Mouse (Mus musculus) liver, postnatal 0 days (tissue): Measurements from ENCODE around the gene Tmod1.

Source experiments
- CTCF ChIP-seq: sonication (generic); IDR thresholded peaks from 2 replicates; pipeline ENCODE4 v1.5.1; 2016; ENCODE audit warnings: antibody characterized with exemption, low read depth
- EP300 ChIP-seq: IDR thresholded peaks from 2 replicates; pipeline ENCODE4 v1.6.1; 2016; ENCODE audit warnings: antibody characterized with exemption, low read depth, mild to moderate bottlenecking

DNA sequence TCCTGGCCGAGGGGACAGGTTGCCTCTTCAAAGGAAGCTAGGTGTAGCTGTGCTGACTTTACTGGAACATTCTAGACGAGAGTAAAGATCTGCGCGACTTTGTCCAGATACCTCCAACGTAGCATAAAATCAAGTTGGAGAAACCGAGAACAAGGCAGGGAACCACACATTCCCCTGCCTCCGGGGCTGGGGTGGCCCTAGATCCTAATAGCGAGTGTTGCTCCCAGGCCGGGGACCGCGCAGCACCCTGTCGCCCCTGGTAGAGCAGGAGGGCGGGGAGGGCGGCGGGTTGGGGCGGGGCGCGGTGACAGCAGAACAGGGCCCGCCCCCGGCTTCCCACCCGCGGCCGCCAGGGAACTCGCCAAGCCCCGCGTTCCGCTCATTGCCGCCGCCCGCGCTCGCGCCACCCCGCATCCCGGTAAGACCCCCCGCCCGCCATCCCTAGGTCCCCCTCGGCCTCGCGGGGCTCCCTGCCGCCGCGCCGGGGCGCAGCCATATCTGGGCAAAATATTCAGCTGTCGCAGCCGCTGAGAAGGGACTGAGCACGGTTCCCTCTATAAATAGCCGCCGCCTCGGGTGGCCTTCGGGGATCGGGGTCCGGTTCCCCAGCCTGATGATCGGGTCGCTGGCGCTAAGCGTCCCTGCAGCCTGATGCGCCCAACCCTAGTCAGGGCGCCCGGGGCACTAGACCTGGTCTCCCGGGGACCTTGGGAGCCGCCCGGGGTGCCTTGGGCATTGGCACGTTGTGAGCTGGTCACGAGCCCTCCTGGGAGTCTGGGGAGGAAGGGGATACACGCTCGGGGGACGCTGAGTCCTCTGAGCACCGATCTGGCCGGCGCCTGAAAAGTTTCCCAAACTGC, at the start of gene Tmod1:
- TF ChIP-seq EP300, result no peak
- no peak; the same call in 1 of the 2 replicates for TF ChIP-seq CTCF
